Mouse (Mus musculus) liver, adult 2 months (tissue): ENCODE results near the gene Cstf3. TPM values are rescaled to one million over a fixed set of nuclear protein-coding genes. Genes with fewer than 3 reads are reported as not detected.

Experiments used
- DNase-seq: peaks from one replicate; pipeline ENCODE4 v3.0.0-alpha.2; 2011; ENCODE audit warnings: low read depth, low spot score; ENCODE audit errors: extremely low read depth
- H3K27ac ChIP-seq: fragments of 200-500 bp; replicated peaks from 2 replicates; pipeline ENCODE4 v1.5.1; 2012; ENCODE audit warnings: low read depth, mild to moderate bottlenecking, control low read depth, inconsistent platforms, low read length; ENCODE audit not compliant: insufficient read depth
- H3K27me3 ChIP-seq: fragments of 200-500 bp; 2 replicates; pipeline ENCODE4 v1.6.1; 2012; ENCODE audit warnings: mild to moderate bottlenecking, moderate library complexity, low read length, inconsistent platforms; ENCODE audit not compliant: control insufficient read depth, insufficient read depth
- H3K36me3 ChIP-seq: fragments of 200-500 bp; 2 replicates; pipeline ENCODE4 v1.6.1; 2012; ENCODE audit warnings: low read length, inconsistent platforms; ENCODE audit not compliant: control insufficient read depth, insufficient read depth
- H3K4me1 ChIP-seq: fragments of 200-500 bp; 2 replicates; pipeline ENCODE4 v1.6.1; 2011; ENCODE audit warnings: low read length; ENCODE audit not compliant: control insufficient read depth, insufficient read depth
- H3K4me3 ChIP-seq: fragments of 200-500 bp; 2 replicates; pipeline ENCODE4 v1.5.1; 2011; ENCODE audit warnings: low read depth, mild to moderate bottlenecking, control low read depth, low read length, moderate library complexity; ENCODE audit not compliant: insufficient read depth
- H3K79me2 ChIP-seq: fragments of 200-500 bp; 2 replicates; pipeline ENCODE4 v1.6.1; 2012; ENCODE audit warnings: inconsistent platforms, mild to moderate bottlenecking, low read length, moderate library complexity; ENCODE audit not compliant: control insufficient read depth, insufficient read depth
- H3K9ac ChIP-seq: fragments of 200-500 bp; 2 replicates; pipeline ENCODE4 v1.6.1; 2012; ENCODE audit warnings: low read depth, mild to moderate bottlenecking, control low read depth, inconsistent platforms, low read length
- CTCF ChIP-seq: fragments of 200-500 bp; IDR thresholded peaks from 2 replicates; pipeline ENCODE4 v1.5.1; 2011; ENCODE audit warnings: low read depth, low read length, control low read depth
- POLR2A ChIP-seq: fragments of 200-500 bp; IDR thresholded peaks from 2 replicates; pipeline ENCODE4 v1.6.1; 2011; ENCODE audit warnings: low read length, control low read depth; ENCODE audit not compliant: insufficient read depth; ENCODE audit errors: extremely low read depth
- whole genome bisulfite sequencing: fragments of 180-500 bp; shearing (Covaris S2); methylation state at CpG from one replicate; pipeline ENCODE4 v1.1.7; 2018; 5-methylcytosine and 5-hydroxymethylcytosine counted together
- polyA plus RNA-seq: library from polyadenylated mRNA; depleted of rRNA; stranded (reverse); fragments of >200 nt; gene quantifications from 2 replicates; pipeline ENCODE4 v1.2.3, GENCODE M21; 2012
- total RNA-seq: library from RNA; depleted of rRNA; stranded (reverse); fragments of >200 nt; gene quantifications from 2 replicates; pipeline ENCODE4 v1.2.3, GENCODE M21; 2014

Cstf3 gene
- total and polyA plus RNA-seq, 2 experiments = 5.1 to 11.8 TPM

DNA sequence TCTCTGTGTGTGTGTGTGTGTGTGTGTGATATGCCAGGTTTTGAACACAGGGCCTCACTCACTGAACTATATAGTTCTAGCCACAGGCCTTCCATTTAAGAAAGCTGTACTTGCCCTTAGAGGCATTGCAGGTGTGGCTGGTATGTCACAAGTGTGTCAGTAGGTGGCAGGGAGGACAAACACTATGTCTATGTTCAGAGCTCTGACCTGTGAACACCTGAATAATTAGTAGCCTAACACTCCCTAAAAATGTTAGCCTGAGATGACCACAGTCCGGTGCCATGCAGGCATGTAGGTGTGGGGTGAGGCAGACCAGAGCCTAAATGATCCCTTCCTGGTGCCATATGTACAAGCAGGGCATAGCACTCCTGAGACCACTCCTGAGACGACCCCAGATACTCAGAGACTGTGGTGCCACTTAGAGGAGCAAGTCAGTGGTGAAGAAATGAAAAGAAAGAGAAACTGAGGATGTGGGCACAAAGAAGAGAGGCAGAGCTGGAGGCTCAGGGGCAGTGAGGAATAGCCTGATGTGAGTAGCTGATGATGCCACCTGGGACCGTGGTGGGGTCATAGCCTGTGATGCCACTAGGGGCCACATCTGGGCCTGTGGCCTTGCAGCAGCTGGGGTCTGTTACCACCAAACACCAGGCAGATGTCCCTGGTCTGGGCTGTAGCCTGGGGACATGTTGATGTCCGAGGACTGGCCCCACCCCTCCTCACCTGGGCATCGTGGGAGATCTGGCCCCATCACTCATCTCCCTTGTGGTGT, 11.3 kb upstream of the Cstf3 start:
- TF ChIP-seq POLR2A (no peak), CTCF (no peak)
- no peaks in the 10 kb centered on the region for H3K27me3 ChIP-seq
- H3K79me2 ChIP-seq = no peaks in the 10 kb centered on the region
- H3K4me1 ChIP-seq = peaks cover 6% of the 10 kb centered on the region
- no peaks in the 10 kb centered on the region for H3K36me3 ChIP-seq
- no peak for DNase-seq
- no peak overlapping the region for H3K9ac ChIP-seq
- H3K27ac ChIP-seq = no peak overlapping the region
- H3K4me3 ChIP-seq = no peak overlapping the region
- WGBS = 88% methylated on average over 5 of the region's 5 CpGs

DNA sequence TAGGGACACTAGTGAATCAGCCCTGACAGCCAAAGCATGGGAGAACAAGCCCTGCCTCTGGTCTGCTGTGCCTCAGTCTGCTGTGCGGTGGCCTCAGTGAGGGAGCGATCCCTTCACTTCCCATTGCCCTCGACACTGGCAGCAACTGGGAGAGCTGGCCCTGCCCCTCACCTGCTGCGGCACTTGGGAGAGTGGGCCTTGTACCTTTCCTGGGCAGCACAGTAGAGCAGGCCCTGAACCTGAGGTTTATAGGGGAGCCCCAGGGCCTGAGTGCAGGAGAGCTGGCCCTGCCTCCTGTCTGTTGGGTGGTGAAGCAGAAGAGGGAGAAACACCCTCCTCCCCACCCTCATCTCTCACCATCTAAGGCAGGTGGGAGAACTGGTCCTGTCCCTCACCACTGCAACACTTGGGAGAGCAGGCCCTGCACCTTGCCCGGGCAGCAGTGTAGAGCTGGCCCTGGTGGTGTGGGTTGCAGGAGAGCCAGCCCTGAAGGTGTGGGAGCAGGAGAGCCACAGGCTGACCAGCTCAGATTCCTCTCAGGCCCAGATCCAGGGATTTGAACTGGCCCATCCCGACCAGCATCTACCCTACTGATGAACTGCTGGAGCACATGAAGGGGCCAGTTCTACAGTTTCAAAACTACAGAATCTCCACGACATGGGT, 10.4 kb upstream of the Cstf3 start:
- Histone ChIP-seq H3K79me2 (no peaks in the 10 kb centered on the region), H3K27ac (no peak overlapping the region), H3K36me3 (no peaks in the 10 kb centered on the region), H3K27me3 (no peaks in the 10 kb centered on the region), H3K4me3 (no peak overlapping the region), H3K9ac (no peak overlapping the region), H3K4me1 (peaks cover 6% of the 10 kb centered on the region)
- no peak for DNase-seq
- 95% methylated on average over 7 of the region's 7 CpGs for WGBS
- TF ChIP-seq POLR2A = no peak

DNA sequence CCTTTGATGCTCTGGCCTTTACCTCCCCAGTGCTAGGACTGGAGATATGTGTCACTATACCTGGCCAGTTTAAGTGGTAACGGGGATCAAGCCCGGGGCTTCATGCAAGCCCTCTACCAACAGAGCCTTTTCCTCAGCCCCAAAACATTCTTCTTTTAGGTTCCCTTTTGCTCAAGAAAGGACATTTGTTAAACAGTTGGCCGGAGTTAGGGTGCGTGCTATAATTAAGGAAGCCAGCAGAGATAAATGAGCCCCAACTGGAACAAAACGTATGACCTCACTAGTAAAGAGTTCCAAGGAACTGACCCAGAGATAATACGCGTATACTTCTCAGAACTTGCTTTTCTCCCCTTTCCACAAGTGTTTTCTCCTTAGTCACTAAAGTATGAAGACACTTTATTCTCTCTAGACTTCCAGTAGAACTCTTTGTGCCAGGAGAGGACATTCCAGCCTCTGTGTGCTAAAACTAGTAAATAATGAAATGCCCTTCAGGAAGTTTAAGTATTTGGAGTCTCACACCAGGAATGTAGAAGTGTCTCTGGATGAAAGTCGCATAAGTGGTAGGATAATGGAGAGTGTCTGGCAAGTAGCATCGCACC, 8.9 kb upstream of the Cstf3 start:
- no peak for TF ChIP-seq POLR2A
- no peak for TF ChIP-seq CTCF
- Histone ChIP-seq H3K4me1 (peaks cover 6% of the 10 kb centered on the region), H3K27ac (no peak overlapping the region), H3K36me3 (no peaks in the 10 kb centered on the region), H3K79me2 (no peaks in the 10 kb centered on the region), H3K27me3 (no peaks in the 10 kb centered on the region), H3K9ac (no peak overlapping the region), H3K4me3 (no peak overlapping the region)
- 76% methylated on average over 9 of the region's 9 CpGs for WGBS
- DNase-seq = no peak

DNA sequence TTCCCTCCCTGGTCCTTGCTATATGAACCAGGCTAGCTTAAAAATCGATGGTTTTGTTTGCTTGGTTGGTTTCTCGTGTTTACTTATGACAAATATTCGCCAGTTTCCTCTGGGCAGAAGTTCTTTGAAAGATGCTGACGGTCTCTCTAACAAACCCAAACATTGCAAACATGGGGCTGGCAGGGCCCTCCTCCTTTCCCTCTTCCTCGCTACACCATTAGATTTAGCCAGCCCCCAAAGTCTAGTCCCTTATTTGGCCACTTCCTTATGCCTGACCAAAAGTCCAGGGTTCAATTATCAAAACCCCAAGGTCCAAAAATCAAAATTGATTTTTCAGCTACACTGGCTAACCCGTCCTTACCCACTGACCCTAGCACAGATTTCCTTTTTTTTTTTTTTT, 7.3 kb upstream of the Cstf3 start:
- H3K9ac ChIP-seq = no peak overlapping the region
- H3K4me1 ChIP-seq = peaks cover 6% of the 10 kb centered on the region
- 23% methylated on average over 6 of the region's 6 CpGs for WGBS
- TF ChIP-seq POLR2A = no peak
- no peak overlapping the region for H3K4me3 ChIP-seq
- H3K27ac ChIP-seq = peak overlapping the region; percentile 61
- H3K36me3 ChIP-seq = no peaks in the 10 kb centered on the region
- H3K27me3 ChIP-seq = no peaks in the 10 kb centered on the region
- peak; percentile 98 for DNase-seq
- H3K79me2 ChIP-seq = no peaks in the 10 kb centered on the region

DNA sequence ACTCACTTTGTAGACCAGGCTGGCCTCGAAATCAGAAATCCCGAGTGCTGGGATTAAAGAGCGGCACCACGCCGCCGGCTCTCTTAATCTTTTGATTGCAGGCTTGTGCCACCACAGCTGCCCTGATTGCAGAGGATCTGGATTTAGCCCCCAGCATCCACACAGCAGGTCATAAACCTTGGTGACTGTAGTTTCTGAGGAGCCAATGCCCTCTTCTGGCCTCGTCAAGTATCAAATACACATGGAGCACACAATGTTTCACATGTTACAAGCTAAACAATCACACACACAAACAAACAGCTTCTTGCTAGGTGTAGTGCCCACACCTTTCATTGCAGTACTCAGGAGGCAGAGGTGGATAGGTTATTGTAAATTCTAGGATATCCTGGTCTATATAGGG, 6.1 kb upstream of the Cstf3 start:
- 92% methylated on average over 7 of the region's 7 CpGs for WGBS
- TF ChIP-seq POLR2A (no peak), CTCF (no peak)
- Histone ChIP-seq H3K36me3 (no peaks in the 10 kb centered on the region), H3K27ac (no peak overlapping the region), H3K27me3 (no peaks in the 10 kb centered on the region), H3K9ac (no peak overlapping the region), H3K4me1 (peaks cover 7% of the 10 kb centered on the region), H3K79me2 (no peaks in the 10 kb centered on the region), H3K4me3 (no peak overlapping the region)
- no peak for DNase-seq

DNA sequence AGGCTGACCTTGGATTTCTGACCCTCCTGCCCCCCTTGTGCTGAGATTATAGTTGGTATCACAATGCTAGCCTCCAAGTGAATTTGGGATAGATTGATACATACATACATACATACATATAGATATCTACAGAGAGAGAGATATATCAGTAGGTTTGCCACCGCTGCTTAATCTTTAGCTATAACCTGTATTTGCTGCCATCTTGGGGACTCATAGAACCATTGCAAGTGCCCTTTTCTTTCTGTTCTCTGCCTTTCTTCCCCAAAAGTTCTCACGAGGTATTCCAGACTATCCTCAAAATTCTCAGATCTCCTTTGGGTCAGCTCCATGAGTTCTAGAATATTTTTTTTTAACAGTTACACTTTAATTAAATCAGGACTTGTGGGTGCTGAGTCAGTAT, 4.7 kb upstream of the Cstf3 start:
- Histone ChIP-seq H3K27ac (no peak overlapping the region), H3K27me3 (no peaks in the 10 kb centered on the region), H3K36me3 (no peaks in the 10 kb centered on the region), H3K4me3 (no peak overlapping the region), H3K4me1 (peaks cover 8% of the 10 kb centered on the region), H3K79me2 (no peaks in the 10 kb centered on the region), H3K9ac (no peak overlapping the region)
- TF ChIP-seq POLR2A = no peak
- TF ChIP-seq CTCF = no peak
- no peak for DNase-seq
- WGBS = 27% methylated on average over 2 of the region's 2 CpGs
